Mouse (Mus musculus): Measurements from ENCODE around the gene Wnt5b. TPM values are rescaled to one million over a fixed set of nuclear protein-coding genes. Genes with fewer than 3 reads are reported as not detected.

The Wnt5b gene
- total RNA-seq (2014; fragmentation: Nextera tagmentation) (not detected in 2 replicates), total RNA-seq (2017) (not detected in 2 replicates), polyA plus RNA-seq (2012) (0.03 TPM in 1 of 2 replicates, not detected in the other)

DNA sequence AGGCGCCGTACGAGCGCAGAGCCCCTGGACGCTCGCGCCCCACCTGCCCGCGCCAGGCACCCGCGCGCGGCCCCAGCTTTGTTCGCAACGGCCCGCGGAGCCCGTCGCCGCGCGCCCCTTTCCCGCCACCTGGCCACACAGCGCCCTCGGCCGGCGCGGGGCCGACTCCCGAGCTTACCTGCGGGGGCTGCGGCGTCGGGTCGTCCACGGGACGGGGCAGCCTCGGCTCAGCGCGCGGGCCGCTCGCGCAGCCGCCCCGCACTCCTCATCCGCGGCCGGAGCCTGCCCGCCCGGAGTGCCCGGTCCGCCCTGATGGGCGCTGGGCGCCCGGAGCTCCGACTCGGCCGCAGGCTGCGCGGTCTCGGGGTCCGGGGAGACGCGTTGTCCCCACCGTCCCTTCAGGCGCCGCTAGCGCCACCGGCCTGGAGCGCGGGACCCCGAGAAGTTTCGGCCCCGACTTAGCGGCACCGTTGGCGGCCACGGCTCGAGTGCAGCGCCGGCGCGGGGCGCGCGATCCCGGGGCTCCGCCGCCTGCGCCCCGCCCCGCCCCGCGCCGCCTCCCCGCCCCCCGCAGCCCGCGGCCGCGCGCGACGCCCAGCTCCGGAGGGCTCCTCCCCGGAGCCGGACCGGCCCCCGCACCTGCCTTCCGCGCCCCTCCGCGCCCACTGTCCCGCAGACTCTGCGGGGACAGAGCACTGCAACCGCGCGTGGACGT, at the start of gene Wnt5b:
TSS of gene Wnt5b (minus strand) at position 545 of the 715 bp plus-strand sequence.
- peaks cover 11% of the 10 kb centered on the region for H3K9me3 ChIP-seq (replicated peaks)
- no peak within 1 kb of the TSS for H3K4me3 ChIP-seq (ENCODE audit: low read depth, low read length)
- no peak for DNase-seq (ENCODE audit: low spot score)
- ATAC-seq (ENCODE audit: extremely low read depth, insufficient number of reproducible peaks, low FRiP score, poor library complexity, severe bottlenecking), result no peak
- TF ChIP-seq GATA2 (IDR thresholded peaks at IDR 0.05; ENCODE audit: borderline replicate concordance, low read depth, low read length) (no peak), CTCF (IDR thresholded peaks at IDR 0.05; ENCODE audit: low read depth, low read length) (no peak), TAL1 (conservative IDR thresholded peaks at IDR 0.05; ENCODE audit: low read depth, low read length) (no peak), POLR2AphosphoS5 (IDR thresholded peaks at IDR 0.05; ENCODE audit: insufficient replicate concordance, low read depth, low read length) (no peak), GATA1 (IDR thresholded peaks at IDR 0.05; ENCODE audit: borderline replicate concordance, low read length) (no peak)
- H3K36me3 ChIP-seq (replicated peaks), result no peaks in the 10 kb centered on the region
- H3K27me3 ChIP-seq (ENCODE audit: insufficient read depth, low read length), result no peaks in the 10 kb centered on the region; the same call in 1 of the 2 replicates
- H3K4me1 ChIP-seq (ENCODE audit: insufficient read depth, low read depth, low read length), result no peaks in the 10 kb centered on the region

DNA sequence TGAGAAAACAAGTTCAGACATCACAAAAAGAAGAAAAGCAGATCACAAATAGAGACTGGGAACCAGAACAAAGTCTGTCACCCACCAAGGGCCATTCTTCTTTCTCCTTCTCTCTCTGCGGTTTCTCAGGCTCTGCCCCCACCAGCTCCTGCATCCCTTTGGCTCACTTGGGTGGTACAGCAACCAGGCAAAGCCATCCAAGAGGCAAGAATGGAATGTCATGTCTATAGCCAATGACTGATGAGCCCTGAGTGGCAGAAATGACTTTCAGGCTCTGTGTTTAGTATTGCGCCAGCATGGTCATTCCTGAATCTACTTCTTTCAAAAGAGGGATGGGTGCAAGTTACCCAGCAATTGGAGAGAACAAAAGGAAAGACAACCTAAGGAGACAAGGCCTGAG, 46.7 kb upstream of the Wnt5b start:
- TF ChIP-seq GATA1 (IDR thresholded peaks at IDR 0.05; ENCODE audit: borderline replicate concordance, low read length) (no peak), GATA2 (IDR thresholded peaks at IDR 0.05; ENCODE audit: borderline replicate concordance, low read depth, low read length) (no peak), POLR2AphosphoS5 (IDR thresholded peaks at IDR 0.05; ENCODE audit: insufficient replicate concordance, low read depth, low read length) (no peak), TAL1 (conservative IDR thresholded peaks at IDR 0.05; ENCODE audit: low read depth, low read length) (no peak), CTCF (IDR thresholded peaks at IDR 0.05; ENCODE audit: low read depth, low read length) (no peak)
- no peak for DNase-seq (ENCODE audit: low spot score)
- Histone ChIP-seq H3K4me1 (ENCODE audit: insufficient read depth, low read depth, low read length) (no peaks in the 10 kb centered on the region), H3K4me3 (ENCODE audit: low read depth, low read length) (no peak overlapping the region), H3K27me3 (ENCODE audit: insufficient read depth, low read length) (no peaks in the 10 kb centered on the region), H3K36me3 (replicated peaks) (peaks cover 22% of the 10 kb centered on the region), H3K9me3 (replicated peaks) (no peaks in the 10 kb centered on the region)
- ATAC-seq (ENCODE audit: extremely low read depth, insufficient number of reproducible peaks, low FRiP score, poor library complexity, severe bottlenecking), result no peak

DNA sequence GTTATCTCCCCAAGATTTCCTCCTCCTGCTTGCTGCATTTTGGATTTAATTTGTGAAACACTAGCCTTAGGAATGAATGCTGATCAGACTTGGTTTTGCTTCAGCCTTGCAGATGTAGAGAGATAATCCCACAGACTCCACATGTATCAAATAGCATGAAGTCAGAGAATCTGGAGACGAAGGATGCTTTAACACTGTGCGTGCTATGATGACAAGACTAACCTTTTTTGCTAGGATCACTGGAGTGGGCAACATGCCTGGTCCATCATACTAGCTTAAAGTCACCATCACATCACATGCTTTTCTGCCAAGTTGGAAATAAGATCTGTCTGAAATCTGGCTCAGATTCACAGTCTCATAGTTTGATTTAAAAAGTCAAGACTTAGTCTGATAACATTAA, 43.8 kb upstream of the Wnt5b start:
- Histone ChIP-seq H3K4me3 (ENCODE audit: low read depth, low read length) (no peak overlapping the region), H3K27me3 (ENCODE audit: insufficient read depth, low read length) (no peaks in the 10 kb centered on the region), H3K9me3 (replicated peaks) (no peaks in the 10 kb centered on the region), H3K4me1 (ENCODE audit: insufficient read depth, low read depth, low read length) (no peaks in the 10 kb centered on the region), H3K36me3 (replicated peaks) (peaks cover 21% of the 10 kb centered on the region)
- no peak for ATAC-seq (ENCODE audit: extremely low read depth, insufficient number of reproducible peaks, low FRiP score, poor library complexity, severe bottlenecking)
- no peak for DNase-seq (ENCODE audit: low spot score)
- no peak for TF ChIP-seq TAL1 (conservative IDR thresholded peaks at IDR 0.05; ENCODE audit: low read depth, low read length)
- no peak for TF ChIP-seq GATA2 (IDR thresholded peaks at IDR 0.05; ENCODE audit: borderline replicate concordance, low read depth, low read length)
- no peak for TF ChIP-seq GATA1 (IDR thresholded peaks at IDR 0.05; ENCODE audit: borderline replicate concordance, low read length)
- no peak for TF ChIP-seq CTCF (IDR thresholded peaks at IDR 0.05; ENCODE audit: low read depth, low read length)
- TF ChIP-seq POLR2AphosphoS5 (IDR thresholded peaks at IDR 0.05; ENCODE audit: insufficient replicate concordance, low read depth, low read length), result no peak

DNA sequence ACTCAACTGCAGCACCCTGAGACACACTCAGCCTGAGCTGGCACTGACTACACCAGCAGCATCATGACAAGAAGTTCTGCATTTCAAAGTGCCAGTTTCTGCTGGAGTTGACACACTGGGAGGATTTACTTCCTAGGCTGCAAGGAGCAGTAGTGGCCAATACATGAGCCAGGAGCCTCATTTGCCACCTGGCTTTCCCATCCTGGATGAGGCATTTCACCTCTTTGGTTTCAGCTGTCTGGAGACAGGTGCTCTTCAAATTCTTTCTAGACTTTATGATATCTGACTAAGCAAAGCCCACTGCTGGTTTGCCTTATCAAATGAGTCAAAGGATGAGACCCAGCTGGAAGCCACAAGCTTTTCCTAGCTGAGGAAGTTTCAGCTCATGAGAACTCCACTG, 43.3 kb upstream of the Wnt5b start:
- TF ChIP-seq POLR2AphosphoS5 (IDR thresholded peaks at IDR 0.05; ENCODE audit: insufficient replicate concordance, low read depth, low read length) (no peak), GATA1 (IDR thresholded peaks at IDR 0.05; ENCODE audit: borderline replicate concordance, low read length) (no peak), GATA2 (IDR thresholded peaks at IDR 0.05; ENCODE audit: borderline replicate concordance, low read depth, low read length) (no peak), CTCF (IDR thresholded peaks at IDR 0.05; ENCODE audit: low read depth, low read length) (no peak), TAL1 (conservative IDR thresholded peaks at IDR 0.05; ENCODE audit: low read depth, low read length) (no peak)
- H3K4me1 ChIP-seq (ENCODE audit: insufficient read depth, low read depth, low read length), result no peaks in the 10 kb centered on the region
- H3K27me3 ChIP-seq (ENCODE audit: insufficient read depth, low read length), result no peaks in the 10 kb centered on the region
- no peak overlapping the region for H3K4me3 ChIP-seq (ENCODE audit: low read depth, low read length)
- peaks cover 22% of the 10 kb centered on the region for H3K36me3 ChIP-seq (replicated peaks)
- no peak for ATAC-seq (ENCODE audit: extremely low read depth, insufficient number of reproducible peaks, low FRiP score, poor library complexity, severe bottlenecking)
- no peak for DNase-seq (ENCODE audit: low spot score)
- no peaks in the 10 kb centered on the region for H3K9me3 ChIP-seq (replicated peaks)

DNA sequence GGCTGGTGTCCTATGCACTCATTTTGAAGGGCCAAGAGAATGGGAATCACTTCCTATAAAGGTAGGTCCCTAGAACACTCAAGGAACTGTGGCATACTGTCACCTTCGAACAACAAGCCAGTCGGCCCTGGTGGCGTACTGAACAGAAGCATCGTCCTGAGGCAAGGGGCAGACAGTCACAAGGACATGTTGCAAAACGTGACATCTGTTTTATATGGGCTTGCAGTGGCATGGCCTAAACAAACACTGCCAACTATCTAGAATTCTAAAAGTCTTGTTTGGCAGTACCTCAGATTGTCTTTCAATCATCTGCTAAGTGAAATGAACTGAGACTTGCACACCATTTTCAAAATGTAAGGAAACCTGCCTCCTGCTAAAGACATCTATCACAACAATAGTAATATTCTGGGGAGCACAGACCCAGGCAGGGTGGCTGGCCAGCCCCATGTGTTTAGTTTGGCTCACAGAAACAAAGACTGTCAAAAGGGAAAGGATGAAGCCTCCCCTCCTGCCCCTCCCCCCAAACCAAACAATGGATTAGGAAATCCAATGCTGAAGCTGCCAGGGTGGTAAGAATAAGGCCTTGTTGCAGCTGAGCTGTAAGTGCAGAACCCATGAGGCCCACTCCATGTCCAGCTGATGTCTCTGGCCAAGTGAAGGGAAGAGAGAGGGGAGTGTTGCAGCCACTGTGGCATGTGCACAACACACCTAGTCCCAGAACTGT, 41.7 kb upstream of the Wnt5b start:
- no peak overlapping the region for H3K4me3 ChIP-seq (ENCODE audit: low read depth, low read length)
- DNase-seq (ENCODE audit: low spot score), result no peak
- no peaks in the 10 kb centered on the region for H3K27me3 ChIP-seq (ENCODE audit: insufficient read depth, low read length)
- H3K4me1 ChIP-seq (ENCODE audit: insufficient read depth, low read depth, low read length), result no peaks in the 10 kb centered on the region
- no peak for TF ChIP-seq POLR2AphosphoS5 (IDR thresholded peaks at IDR 0.05; ENCODE audit: insufficient replicate concordance, low read depth, low read length)
- no peak for TF ChIP-seq GATA1 (IDR thresholded peaks at IDR 0.05; ENCODE audit: borderline replicate concordance, low read length)
- no peak for TF ChIP-seq TAL1 (conservative IDR thresholded peaks at IDR 0.05; ENCODE audit: low read depth, low read length)
- TF ChIP-seq GATA2 (IDR thresholded peaks at IDR 0.05; ENCODE audit: borderline replicate concordance, low read depth, low read length), result no peak
- no peak for TF ChIP-seq CTCF (IDR thresholded peaks at IDR 0.05; ENCODE audit: low read depth, low read length)
- H3K36me3 ChIP-seq (replicated peaks), result peaks cover 16% of the 10 kb centered on the region
- no peaks in the 10 kb centered on the region for H3K9me3 ChIP-seq (replicated peaks)
- ATAC-seq (ENCODE audit: extremely low read depth, insufficient number of reproducible peaks, low FRiP score, poor library complexity, severe bottlenecking), result no peak

DNA sequence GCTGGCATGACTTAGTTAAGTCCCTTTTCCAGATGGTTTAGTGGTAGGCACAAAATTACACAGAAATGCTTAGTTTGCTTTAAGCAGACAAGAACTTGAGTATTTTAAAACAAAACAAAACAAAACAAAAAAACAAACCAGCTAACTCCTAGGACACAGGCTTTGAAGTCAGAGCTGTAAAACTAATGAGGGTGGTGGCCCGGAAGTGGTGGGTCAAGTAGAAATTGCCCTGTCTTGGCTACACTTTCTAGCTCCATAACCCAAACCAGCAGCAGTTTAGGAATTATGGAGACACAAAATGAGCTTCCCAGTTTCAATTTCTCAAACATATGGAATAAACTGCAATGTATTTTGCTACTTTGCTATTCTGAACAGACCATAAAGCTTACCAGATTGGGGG, 39.9 kb upstream of the Wnt5b start:
- TF ChIP-seq POLR2AphosphoS5 (IDR thresholded peaks at IDR 0.05; ENCODE audit: insufficient replicate concordance, low read depth, low read length) (no peak), GATA1 (IDR thresholded peaks at IDR 0.05; ENCODE audit: borderline replicate concordance, low read length) (no peak), CTCF (IDR thresholded peaks at IDR 0.05; ENCODE audit: low read depth, low read length) (no peak), GATA2 (IDR thresholded peaks at IDR 0.05; ENCODE audit: borderline replicate concordance, low read depth, low read length) (no peak), TAL1 (conservative IDR thresholded peaks at IDR 0.05; ENCODE audit: low read depth, low read length) (no peak)
- no peak for ATAC-seq (ENCODE audit: extremely low read depth, insufficient number of reproducible peaks, low FRiP score, poor library complexity, severe bottlenecking)
- DNase-seq (ENCODE audit: low spot score), result no peak
- Histone ChIP-seq H3K4me1 (ENCODE audit: insufficient read depth, low read depth, low read length) (no peaks in the 10 kb centered on the region), H3K27me3 (ENCODE audit: insufficient read depth, low read length) (no peaks in the 10 kb centered on the region), H3K9me3 (replicated peaks) (no peaks in the 10 kb centered on the region), H3K36me3 (replicated peaks) (peaks cover 10% of the 10 kb centered on the region), H3K4me3 (ENCODE audit: low read depth, low read length) (no peak overlapping the region)

Data from G1E (cell line).